Mouse (Mus musculus) E14TG2a.4 (cell line): ENCODE results near the gene Vat1.

Experiments
- CTCF ChIP-seq: conservative IDR thresholded peaks from 2 replicates; pipeline ENCODE4 v1.5.1; 2014; ENCODE audit warnings: low read length
- POU5F1 ChIP-seq: IDR thresholded peaks from 2 replicates; pipeline ENCODE4 v1.6.1; 2014; ENCODE audit warnings: low read length, borderline replicate concordance

- no peak for TF ChIP-seq CTCF
- TF ChIP-seq POU5F1 = no peak
These were observed 6.3 kb upstream of the Vat1 start for GRCm38 (mm10) chr11:101472336-101472735.
